Mouse (Mus musculus): ENCODE results near the gene Zfp612. TPM values are rescaled to one million over a fixed set of nuclear protein-coding genes. Genes with fewer than 3 reads are reported as not detected.

The Zfp612 gene
- polyA plus RNA-seq, 1 experiment from 2014 or later = 2.3 TPM

GRCm38 (mm10) chr8:110101676-110102075 lies 22.1 kb downstream of the Zfp612 start:
- Histone ChIP-seq H3K36me3 (ENCODE audit: insufficient read depth, low read length) (no peaks in the 10 kb centered on the region), H3K4me1 (ENCODE audit: insufficient read depth, low read depth, low read length) (no peaks in the 10 kb centered on the region), H3K27ac (ENCODE audit: low read length) (no peak overlapping the region), H3K9ac (replicated peaks; ENCODE audit: low read depth) (no peak overlapping the region), H3K9me3 (ENCODE audit: low read length) (no peaks in the 10 kb centered on the region), H3K27me3 (replicated peaks; ENCODE audit: insufficient read depth, low read length) (no peaks in the 10 kb centered on the region), H3K4me3 (ENCODE audit: low read depth, low read length) (no peak overlapping the region), H3K4me2 (replicated peaks; ENCODE audit: low read depth, low read length) (no peak overlapping the region)
- TF ChIP-seq CTCF (IDR thresholded peaks at IDR 0.05) = no peak
- no peak for TF ChIP-seq EP300 (IDR thresholded peaks at IDR 0.05)
- no peak for ATAC-seq
- WGBS = 88% methylated on average over 15 of the region's 15 CpGs
- DNase-seq (ENCODE audit: low spot score) = no peak

GRCm38 (mm10) chr8:110102653-110103052 lies 23.1 kb downstream of the Zfp612 start, which contains the start of gene Gm17720:
Gm17720 (minus strand) TSS chr8:110102753.
- H3K4me2 ChIP-seq (replicated peaks; ENCODE audit: low read depth, low read length) = no peak within 1 kb of the TSS
- H3K4me1 ChIP-seq (ENCODE audit: insufficient read depth, low read depth, low read length) = no peaks in the 10 kb centered on the region
- H3K27me3 ChIP-seq (replicated peaks; ENCODE audit: insufficient read depth, low read length) = no peaks in the 10 kb centered on the region
- H3K27ac ChIP-seq (ENCODE audit: low read length) = no peak within 1 kb of the TSS
- 81% methylated on average over 3 of the region's 3 CpGs for WGBS
- TF ChIP-seq CTCF (IDR thresholded peaks at IDR 0.05) (peak; percentile 13; the same call in 1 of the 2 replicates), EP300 (IDR thresholded peaks at IDR 0.05) (no peak)
- no peak within 1 kb of the TSS for H3K4me3 ChIP-seq (ENCODE audit: low read depth, low read length)
- no peaks in the 10 kb centered on the region for H3K36me3 ChIP-seq (ENCODE audit: insufficient read depth, low read length)
- ATAC-seq (no peak), DNase-seq (ENCODE audit: low spot score) (no peak)
- no peaks in the 10 kb centered on the region for H3K9me3 ChIP-seq (ENCODE audit: low read length)
- no peak within 1 kb of the TSS for H3K9ac ChIP-seq (replicated peaks; ENCODE audit: low read depth)

- 37% methylated on average over 6 of the region's 6 CpGs for WGBS
- ATAC-seq = no peak
- no peak for DNase-seq (ENCODE audit: low spot score)
- Histone ChIP-seq H3K27ac (ENCODE audit: low read length) (no peak overlapping the region), H3K9ac (replicated peaks; ENCODE audit: low read depth) (no peak overlapping the region), H3K4me1 (ENCODE audit: insufficient read depth, low read depth, low read length) (no peaks in the 10 kb centered on the region), H3K9me3 (ENCODE audit: low read length) (no peaks in the 10 kb centered on the region), H3K27me3 (replicated peaks; ENCODE audit: insufficient read depth, low read length) (no peaks in the 10 kb centered on the region), H3K4me3 (ENCODE audit: low read depth, low read length) (no peak overlapping the region), H3K36me3 (ENCODE audit: insufficient read depth, low read length) (no peaks in the 10 kb centered on the region), H3K4me2 (replicated peaks; ENCODE audit: low read depth, low read length) (no peak overlapping the region)
- peak; percentile 42; the same call in 1 of the 2 replicates for TF ChIP-seq CTCF (IDR thresholded peaks at IDR 0.05)
- TF ChIP-seq EP300 (IDR thresholded peaks at IDR 0.05) = no peak
These were observed 40.2 kb downstream of the Zfp612 start for GRCm38 (mm10) chr8:110119715-110120114.

- ATAC-seq (peak; percentile 56), DNase-seq (ENCODE audit: low spot score) (peak; percentile 80)
- no peak overlapping the region for H3K4me3 ChIP-seq (ENCODE audit: low read depth, low read length)
- H3K27me3 ChIP-seq (replicated peaks; ENCODE audit: insufficient read depth, low read length) = no peaks in the 10 kb centered on the region
- H3K9me3 ChIP-seq (ENCODE audit: low read length) = no peaks in the 10 kb centered on the region
- no peak overlapping the region for H3K4me2 ChIP-seq (replicated peaks; ENCODE audit: low read depth, low read length)
- H3K36me3 ChIP-seq (ENCODE audit: insufficient read depth, low read length) = no peaks in the 10 kb centered on the region
- H3K4me1 ChIP-seq (ENCODE audit: insufficient read depth, low read depth, low read length) = no peaks in the 10 kb centered on the region
- TF ChIP-seq EP300 (IDR thresholded peaks at IDR 0.05) (no peak), CTCF (IDR thresholded peaks at IDR 0.05) (peak; percentile 89)
- no peak overlapping the region for H3K9ac ChIP-seq (replicated peaks; ENCODE audit: low read depth)
- 16% methylated on average over 13 of the region's 13 CpGs for WGBS
- no peak overlapping the region for H3K27ac ChIP-seq (ENCODE audit: low read length)
These were observed 51.0 kb downstream of the Zfp612 start for GRCm38 (mm10) chr8:110130537-110130936.

GRCm38 (mm10) chr8:110134236-110134635 lies 54.7 kb downstream of the Zfp612 start:
- no peaks in the 10 kb centered on the region for H3K9me3 ChIP-seq (ENCODE audit: low read length)
- TF ChIP-seq CTCF (IDR thresholded peaks at IDR 0.05) (no peak), EP300 (IDR thresholded peaks at IDR 0.05) (no peak)
- no peak for ATAC-seq
- H3K4me3 ChIP-seq (ENCODE audit: low read depth, low read length) = no peak overlapping the region
- no peak overlapping the region for H3K4me2 ChIP-seq (replicated peaks; ENCODE audit: low read depth, low read length)
- no peak overlapping the region for H3K9ac ChIP-seq (replicated peaks; ENCODE audit: low read depth)
- 86% methylated on average over 8 of the region's 8 CpGs for WGBS
- DNase-seq (ENCODE audit: low spot score) = no peak
- H3K27ac ChIP-seq (ENCODE audit: low read length) = no peak overlapping the region
- no peaks in the 10 kb centered on the region for H3K27me3 ChIP-seq (replicated peaks; ENCODE audit: insufficient read depth, low read length)
- no peaks in the 10 kb centered on the region for H3K4me1 ChIP-seq (ENCODE audit: insufficient read depth, low read depth, low read length)
- H3K36me3 ChIP-seq (ENCODE audit: insufficient read depth, low read length) = no peaks in the 10 kb centered on the region

- no peak overlapping the region for H3K9ac ChIP-seq (replicated peaks; ENCODE audit: low read depth)
- no peaks in the 10 kb centered on the region for H3K9me3 ChIP-seq (ENCODE audit: low read length)
- no peaks in the 10 kb centered on the region for H3K4me1 ChIP-seq (ENCODE audit: insufficient read depth, low read depth, low read length)
- no peak for DNase-seq (ENCODE audit: low spot score)
- no peak overlapping the region for H3K4me3 ChIP-seq (ENCODE audit: low read depth, low read length)
- no peak overlapping the region for H3K27ac ChIP-seq (ENCODE audit: low read length)
- no peak overlapping the region for H3K4me2 ChIP-seq (replicated peaks; ENCODE audit: low read depth, low read length)
- ATAC-seq = no peak
- H3K36me3 ChIP-seq (ENCODE audit: insufficient read depth, low read length) = no peaks in the 10 kb centered on the region
- H3K27me3 ChIP-seq (replicated peaks; ENCODE audit: insufficient read depth, low read length) = no peaks in the 10 kb centered on the region
- WGBS = 76% methylated on average over 7 of the region's 7 CpGs
- no peak for TF ChIP-seq CTCF (IDR thresholded peaks at IDR 0.05)
- no peak for TF ChIP-seq EP300 (IDR thresholded peaks at IDR 0.05)
These were observed 56.0 kb downstream of the Zfp612 start for GRCm38 (mm10) chr8:110135515-110135914.

GRCm38 (mm10) chr8:110140156-110140555 lies 60.6 kb downstream of the Zfp612 start:
- H3K4me3 ChIP-seq (ENCODE audit: low read depth, low read length) = no peak overlapping the region
- H3K27ac ChIP-seq (ENCODE audit: low read length) = no peak overlapping the region
- H3K9ac ChIP-seq (replicated peaks; ENCODE audit: low read depth) = no peak overlapping the region
- ATAC-seq = no peak
- WGBS = 71% methylated on average over 3 of the region's 3 CpGs
- no peaks in the 10 kb centered on the region for H3K9me3 ChIP-seq (ENCODE audit: low read length)
- H3K4me2 ChIP-seq (replicated peaks; ENCODE audit: low read depth, low read length) = no peak overlapping the region
- no peak for DNase-seq (ENCODE audit: low spot score)
- TF ChIP-seq CTCF (IDR thresholded peaks at IDR 0.05) (no peak), EP300 (IDR thresholded peaks at IDR 0.05) (no peak)
- no peaks in the 10 kb centered on the region for H3K27me3 ChIP-seq (replicated peaks; ENCODE audit: insufficient read depth, low read length)
- H3K4me1 ChIP-seq (ENCODE audit: insufficient read depth, low read depth, low read length) = no peaks in the 10 kb centered on the region
- no peaks in the 10 kb centered on the region for H3K36me3 ChIP-seq (ENCODE audit: insufficient read depth, low read length)

All from lung, postnatal 0 days (tissue).